In the genomic region with DNA sequence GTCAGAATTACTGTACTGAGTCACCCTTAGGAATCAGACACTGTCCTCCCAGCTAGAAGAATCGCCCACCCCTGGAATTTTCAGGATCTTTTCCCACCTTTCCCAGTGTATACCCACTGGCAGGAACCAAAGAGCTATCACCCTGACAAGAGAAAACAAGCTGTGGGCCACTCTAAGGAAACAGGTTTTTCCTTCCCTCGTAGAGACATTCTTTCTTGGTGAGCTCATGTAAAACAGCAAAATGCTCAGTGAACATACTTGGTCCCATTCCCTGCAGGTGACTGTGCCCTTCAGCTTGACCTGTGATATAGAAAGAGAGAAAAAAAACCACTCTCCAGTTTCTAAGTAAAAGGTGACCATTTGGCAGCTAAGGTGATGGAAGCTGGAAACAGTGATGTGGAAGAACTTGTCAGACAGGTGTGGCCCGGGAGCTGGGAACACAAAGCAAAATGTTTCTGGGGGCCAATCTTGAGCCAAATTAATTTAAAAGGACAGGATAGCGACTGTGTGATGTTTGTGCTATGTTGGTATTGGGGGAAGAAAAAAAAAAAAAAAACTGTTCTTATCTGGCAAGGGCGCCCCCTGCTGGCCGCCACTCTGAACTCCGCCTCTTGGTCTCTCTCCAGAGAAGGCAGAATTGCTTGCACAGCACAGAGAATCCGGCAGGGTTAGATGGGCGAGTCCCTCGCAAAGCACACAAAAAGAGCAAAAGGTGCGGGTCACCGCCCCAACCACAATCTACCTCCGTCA, we compare ENCODE assay signal across 8 mouse cellular contexts.
DNase-seq lines count a peak whose midpoint lies in the region; ATAC-seq and TF ChIP-seq lines count a peak whose summit lies in the region.

No protein-coding gene starts in this region.

- H3K4me1 ChIP-seq in intestine, embryonic 14.5 days (replicated peaks; ENCODE audit: control insufficient read depth, insufficient read depth, low read length): peaks cover 21% of the 10 kb centered on the region
- H3K4me1 ChIP-seq in midbrain, embryonic 10.5 days: peaks cover 89% of the 10 kb centered on the region
- no peaks in the 10 kb centered on the region for H3K4me1 ChIP-seq in small intestine, adult 2 months (ENCODE audit: control insufficient read depth, insufficient read depth, insufficient read length, low read length)

- ATAC-seq in intestine, embryonic 14.5 days (replicated peaks; ENCODE audit: low FRiP score, low TSS enrichment, low read depth): peak; percentile 85
- ATAC-seq in monocyte, adult 5-6 weeks (replicated peaks; ENCODE audit: insufficient number of reproducible peaks, low FRiP score, low TSS enrichment, poor library complexity, severe bottlenecking): no peak

- 21% methylated on average over 13 of the region's 13 CpGs for WGBS in intestine, embryonic 14.5 days
- 18% methylated on average over 13 of the region's 13 CpGs for WGBS in midbrain, embryonic 10.5 days
- WGBS in small intestine, adult 2 months: 14% methylated on average over 13 of the region's 13 CpGs

- TF ChIP-seq CTCF in small intestine, adult 2 months (IDR thresholded peaks at IDR 0.05; ENCODE audit: extremely low read depth, insufficient read length, insufficient replicate concordance, low read depth, low read length): peak; percentile 70

- no peaks in the 10 kb centered on the region for H3K27me3 ChIP-seq in intestine, embryonic 14.5 days (replicated peaks; ENCODE audit: control insufficient read depth, insufficient read depth, low read length)
- H3K27me3 ChIP-seq in midbrain, embryonic 10.5 days (ENCODE audit: low read depth, poor library complexity, severe bottlenecking): peaks cover 76% of the 10 kb centered on the region
- no peaks in the 10 kb centered on the region for H3K27me3 ChIP-seq in small intestine, adult 2 months (ENCODE audit: control insufficient read depth, insufficient read depth, low read length)

- no peak for TF ChIP-seq POLR2A in small intestine, adult 2 months (IDR thresholded peaks at IDR 0.05; ENCODE audit: low read depth, low read length)

- H3K4me3 ChIP-seq in intestine, embryonic 14.5 days (ENCODE audit: low read depth, low read length): no peak overlapping the region
- peak overlapping the region; percentile 43 for H3K4me3 ChIP-seq in midbrain, embryonic 10.5 days
- no peak overlapping the region for H3K4me3 ChIP-seq in small intestine, adult 2 months (ENCODE audit: low read depth, low read length)

- no peaks in the 10 kb centered on the region for H3K36me3 ChIP-seq in intestine, embryonic 14.5 days (ENCODE audit: control insufficient read depth, insufficient read depth, low read length)
- no peaks in the 10 kb centered on the region for H3K36me3 ChIP-seq in midbrain, embryonic 10.5 days
- no peaks in the 10 kb centered on the region for H3K36me3 ChIP-seq in small intestine, adult 2 months (ENCODE audit: control insufficient read depth, insufficient read depth, low read length)

- H3K9me3 ChIP-seq in intestine, embryonic 14.5 days (ENCODE audit: control insufficient read depth, low read length): no peaks in the 10 kb centered on the region
- no peaks in the 10 kb centered on the region for H3K9me3 ChIP-seq in midbrain, embryonic 10.5 days (replicated peaks)

- H3K27ac ChIP-seq in intestine, embryonic 14.5 days (ENCODE audit: low read depth): no peak overlapping the region
- H3K27ac ChIP-seq in midbrain, embryonic 10.5 days (replicated peaks): no peak overlapping the region
- H3K27ac ChIP-seq in small intestine, adult 2 months (ENCODE audit: insufficient read depth, low read depth, low read length): no peak overlapping the region

- peak overlapping the region; percentile 42 for H3K4me2 ChIP-seq in intestine, embryonic 14.5 days (ENCODE audit: low read length)

- H3K9ac ChIP-seq in intestine, embryonic 14.5 days (ENCODE audit: low read length): no peak overlapping the region

- intact Hi-C loops in left cerebral cortex, postnatal 14 days (cut with DNase I): loop anchor here (10.0 kb wide), 1 partner anchor 189 kb away; no protein-coding TSS in a partner anchor

- DNase-seq in adrenal gland, adult 18-20 months (ENCODE audit: low spot score in 2 of 2): peak; percentile 68 to 71
- peak; percentile 87 for DNase-seq in embryo, embryonic 10.5 days (ENCODE audit: low spot score)
- DNase-seq in gastrocnemius, postnatal 25 days: peak; percentile 56
- DNase-seq in intestine, embryonic 14.5 days (ENCODE audit: low spot score): peak; percentile 83
- peak; percentile 85 to 90 for DNase-seq in left cerebral cortex, postnatal 14 days (ENCODE audit: low spot score in 2 of 2)
- peak; percentile 77 for DNase-seq in midbrain, embryonic 10.5 days (ENCODE audit: low spot score)
